Mouse (Mus musculus): Measurements from ENCODE around the gene Dhx40. TPM values are rescaled to one million over a fixed set of nuclear protein-coding genes. Genes with fewer than 3 reads are reported as not detected.

Gene Dhx40
- total and polyA plus RNA-seq, 2 experiments from 2014 or later: 18.3 to 28.0 TPM

- Histone ChIP-seq H3K4me3 (ENCODE audit: low read depth, low read length) (no peak overlapping the region), H3K9me3 (ENCODE audit: low read length) (no peaks in the 10 kb centered on the region), H3K4me2 (ENCODE audit: low read depth) (no peak overlapping the region), H3K36me3 (ENCODE audit: insufficient read depth) (no peaks in the 10 kb centered on the region), H3K9ac (no peak overlapping the region), H3K27me3 (ENCODE audit: insufficient read depth, low read length) (no peaks in the 10 kb centered on the region), H3K27ac (ENCODE audit: low read depth, low read length) (no peak overlapping the region), H3K4me1 (ENCODE audit: insufficient read depth) (peaks cover 4% of the 10 kb centered on the region; the same call in 1 of the 2 replicates)
- TF ChIP-seq CTCF (IDR thresholded peaks at IDR 0.05; ENCODE audit: low read depth): no peak
- no peak for DNase-seq
- ATAC-seq: no peak
Observed at GRCm38 (mm10) chr11:86760357-86760756, 47.2 kb downstream of the Dhx40 start.

- no peaks in the 10 kb centered on the region for H3K36me3 ChIP-seq (ENCODE audit: insufficient read depth)
- 95% methylated on average over 2 of the region's 2 CpGs for WGBS
- ATAC-seq (no peak), DNase-seq (no peak)
- no peak for TF ChIP-seq CTCF (IDR thresholded peaks at IDR 0.05; ENCODE audit: low read depth)
- no peak overlapping the region for H3K27ac ChIP-seq (ENCODE audit: low read depth, low read length)
- H3K4me3 ChIP-seq (ENCODE audit: low read depth, low read length): no peak overlapping the region
- no peaks in the 10 kb centered on the region for H3K9me3 ChIP-seq (ENCODE audit: low read length)
- H3K27me3 ChIP-seq (ENCODE audit: insufficient read depth, low read length): no peaks in the 10 kb centered on the region
- no peak overlapping the region for H3K9ac ChIP-seq
- peaks cover 4% of the 10 kb centered on the region; the same call in 1 of the 2 replicates for H3K4me1 ChIP-seq (ENCODE audit: insufficient read depth)
- no peak overlapping the region for H3K4me2 ChIP-seq (ENCODE audit: low read depth)
Observed at GRCm38 (mm10) chr11:86759886-86760285, 47.7 kb downstream of the Dhx40 start.

DNA sequence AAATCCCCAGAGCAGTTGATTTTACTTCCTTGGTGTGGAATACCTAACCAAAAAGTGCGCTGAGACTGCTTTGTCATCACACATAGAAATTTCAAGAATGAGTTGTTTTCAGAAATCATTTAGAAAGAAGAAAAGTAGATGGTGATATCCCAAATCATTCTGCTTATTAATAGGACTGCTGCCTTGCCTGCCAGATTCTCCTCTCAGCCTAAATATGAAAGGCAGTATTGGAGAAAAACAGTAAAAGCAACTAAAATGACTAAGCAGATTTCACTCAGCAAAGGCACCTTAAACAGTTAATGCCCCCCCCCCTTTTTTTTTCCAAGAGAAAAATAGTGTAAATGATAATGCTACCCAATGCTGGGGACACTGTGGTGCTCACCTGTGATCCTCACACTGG, 48.3 kb downstream of the Dhx40 start:
- DNase-seq: no peak
- no peak overlapping the region for H3K4me2 ChIP-seq (ENCODE audit: low read depth)
- H3K4me1 ChIP-seq (ENCODE audit: insufficient read depth): peaks cover 4% of the 10 kb centered on the region; the same call in 1 of the 2 replicates
- no peak overlapping the region for H3K27ac ChIP-seq (ENCODE audit: low read depth, low read length)
- 91% methylated on average over 1 of the region's 1 CpGs for WGBS
- H3K36me3 ChIP-seq (ENCODE audit: insufficient read depth): no peaks in the 10 kb centered on the region
- no peak for TF ChIP-seq CTCF (IDR thresholded peaks at IDR 0.05; ENCODE audit: low read depth)
- no peaks in the 10 kb centered on the region for H3K9me3 ChIP-seq (ENCODE audit: low read length)
- H3K4me3 ChIP-seq (ENCODE audit: low read depth, low read length): no peak overlapping the region
- H3K27me3 ChIP-seq (ENCODE audit: insufficient read depth, low read length): no peaks in the 10 kb centered on the region
- no peak overlapping the region for H3K9ac ChIP-seq
- ATAC-seq: no peak

GRCm38 (mm10) chr11:86758559-86758958, 49.0 kb downstream of the Dhx40 start:
- H3K9ac ChIP-seq: peak overlapping the region; percentile 80
- H3K27ac ChIP-seq (ENCODE audit: low read depth, low read length): peak overlapping the region; percentile 97
- peaks cover 4% of the 10 kb centered on the region; the same call in 1 of the 2 replicates for H3K4me1 ChIP-seq (ENCODE audit: insufficient read depth)
- DNase-seq: no peak
- H3K27me3 ChIP-seq (ENCODE audit: insufficient read depth, low read length): no peaks in the 10 kb centered on the region
- no peaks in the 10 kb centered on the region for H3K36me3 ChIP-seq (ENCODE audit: insufficient read depth)
- H3K4me3 ChIP-seq (ENCODE audit: low read depth, low read length): peak overlapping the region; percentile 100
- H3K9me3 ChIP-seq (ENCODE audit: low read length): no peaks in the 10 kb centered on the region
- no peak for ATAC-seq
- TF ChIP-seq CTCF (IDR thresholded peaks at IDR 0.05; ENCODE audit: low read depth): no peak
- 25% methylated on average over 6 of the region's 6 CpGs for WGBS
- H3K4me2 ChIP-seq (ENCODE audit: low read depth): peak overlapping the region; percentile 70

GRCm38 (mm10) chr11:86757480-86758371, 49.8 kb downstream of the Dhx40 start, which contains the start of gene Cltc:
Gene Cltc (minus strand): TSS chr11:86757565.
- Histone ChIP-seq H3K27ac (ENCODE audit: low read depth, low read length) (peak within 1 kb of the TSS; percentile 97), H3K9me3 (ENCODE audit: low read length) (no peaks in the 10 kb centered on the region), H3K27me3 (ENCODE audit: insufficient read depth, low read length) (no peaks in the 10 kb centered on the region), H3K36me3 (ENCODE audit: insufficient read depth) (no peaks in the 10 kb centered on the region), H3K4me1 (ENCODE audit: insufficient read depth) (peaks cover 4% of the 10 kb centered on the region; the same call in 1 of the 2 replicates), H3K4me2 (ENCODE audit: low read depth) (peak within 1 kb of the TSS; percentile 89), H3K9ac (peak within 1 kb of the TSS; percentile 96), H3K4me3 (ENCODE audit: low read depth, low read length) (peak within 1 kb of the TSS; percentile 100)
- DNase-seq (peak; percentile 99), ATAC-seq (peak; percentile 96)
- under 1% methylated on average over 73 of the region's 73 CpGs for WGBS
- TF ChIP-seq CTCF (IDR thresholded peaks at IDR 0.05; ENCODE audit: low read depth): peak; percentile 67

DNA sequence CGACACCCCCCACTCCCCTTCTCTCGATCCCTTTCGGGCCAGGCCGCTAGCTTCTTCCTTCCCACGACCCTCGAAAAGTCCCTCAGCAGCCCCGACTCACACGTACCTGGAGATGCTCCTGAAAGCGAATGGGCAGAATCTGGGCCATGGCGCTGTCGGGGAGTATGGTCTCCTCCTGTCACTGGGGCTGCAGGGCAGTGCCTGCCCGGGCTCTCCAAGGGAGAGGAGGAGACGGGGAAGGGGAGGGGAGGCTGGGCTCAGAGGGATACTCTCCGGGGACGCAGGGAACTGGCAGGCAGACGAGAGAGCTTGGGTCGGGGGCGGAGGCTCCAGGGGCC, 50.4 kb downstream of the Dhx40 start:
- Histone ChIP-seq H3K4me1 (ENCODE audit: insufficient read depth) (peaks cover 4% of the 10 kb centered on the region; the same call in 1 of the 2 replicates), H3K27me3 (ENCODE audit: insufficient read depth, low read length) (no peaks in the 10 kb centered on the region), H3K9me3 (ENCODE audit: low read length) (no peaks in the 10 kb centered on the region), H3K9ac (peak overlapping the region; percentile 96), H3K36me3 (ENCODE audit: insufficient read depth) (no peaks in the 10 kb centered on the region), H3K27ac (ENCODE audit: low read depth, low read length) (peak overlapping the region; percentile 97), H3K4me2 (ENCODE audit: low read depth) (peak overlapping the region; percentile 89), H3K4me3 (ENCODE audit: low read depth, low read length) (peak overlapping the region; percentile 100)
- 2% methylated on average over 18 of the region's 18 CpGs for WGBS
- DNase-seq (no peak), ATAC-seq (peak; percentile 32)
- TF ChIP-seq CTCF (IDR thresholded peaks at IDR 0.05; ENCODE audit: low read depth): no peak

All from forebrain, postnatal 0 days (tissue).